Mouse (Mus musculus) hindbrain, postnatal 0 days (tissue): ENCODE data around the gene Iqgap2. TPM values are rescaled to one million over a fixed set of nuclear protein-coding genes. Genes with fewer than 3 reads are reported as not detected.

Experiments
- ATAC-seq: fragments of 200-750 bp; cut with Nextera tagmentation; 2 replicates; pipeline ENCODE4 v1.8.0; 2017; ENCODE audit warnings: mild to moderate bottlenecking, moderate TSS enrichment, moderate library complexity
- DNase-seq: peaks from one replicate; pipeline ENCODE4 v3.0.0-alpha.2; 2015; ENCODE audit warnings: low spot score
- H3K27ac ChIP-seq: fragments of 300-500 bp; sonication (generic); 2 replicates; pipeline ENCODE4 v1.5.1; 2014; ENCODE audit warnings: mild to moderate bottlenecking
- H3K27me3 ChIP-seq: fragments of 300-500 bp; sonication (generic); 2 replicates; pipeline ENCODE4 v1.6.1; 2014; ENCODE audit warnings: low read length, mixed read lengths; ENCODE audit not compliant: insufficient read depth
- H3K36me3 ChIP-seq: fragments of 300-500 bp; sonication (generic); 2 replicates; pipeline ENCODE4 v1.6.1; 2014; ENCODE audit warnings: low read length, mixed read lengths; ENCODE audit not compliant: insufficient read depth
- H3K4me1 ChIP-seq: fragments of 300-500 bp; sonication (generic); 2 replicates; pipeline ENCODE4 v1.6.1; 2014; ENCODE audit warnings: antibody characterized with exemption, low read length, mixed read lengths; ENCODE audit not compliant: insufficient read depth
- H3K4me2 ChIP-seq: fragments of 300-500 bp; sonication (generic); 2 replicates; pipeline ENCODE4 v1.6.1; 2014; ENCODE audit warnings: low read depth, mild to moderate bottlenecking, low read length, moderate library complexity, mixed read lengths
- H3K4me3 ChIP-seq: fragments of 300-500 bp; sonication (generic); 2 replicates; pipeline ENCODE4 v1.5.1; 2014; ENCODE audit warnings: low read length
- H3K9ac ChIP-seq: fragments of 300-500 bp; sonication (generic); replicated peaks from 2 replicates; pipeline ENCODE4 v1.6.1; 2014; ENCODE audit warnings: mild to moderate bottlenecking, low read length, moderate library complexity, mixed read lengths
- H3K9me3 ChIP-seq: fragments of 300-500 bp; sonication (generic); 2 replicates; pipeline ENCODE4 v1.6.1; 2016; ENCODE audit warnings: low read length, mixed read lengths
- CTCF ChIP-seq: IDR thresholded peaks from 2 replicates; pipeline ENCODE4 v1.5.1; 2016; ENCODE audit warnings: antibody characterized with exemption, control low read depth, low read depth
- WGBS: fragments of 180-500 bp; shearing (Covaris S2); extraction: QIAGEN DNeasy Blood & Tissue Kit; methylation state at CpG from one replicate; pipeline ENCODE4 v1.1.7; 2014; 5-methylcytosine and 5-hydroxymethylcytosine counted together
- polyA plus RNA-seq: library from polyadenylated mRNA; unstranded; fragments of >200 nt; fragmentation: Nextera tagmentation; extraction: Ambion mirVana; gene quantifications from 2 replicates; pipeline ENCODE4 v1.2.1, GENCODE M21; 2015
- total RNA-seq: library from RNA; depleted of rRNA; stranded (reverse); fragments of >200 nt; gene quantifications from 2 replicates; pipeline ENCODE4 v1.2.3, GENCODE M21; 2014

The Iqgap2 gene
- total and polyA plus RNA-seq, 2 experiments from 2014 or later, result 2.9 to 3.1 TPM

DNA sequence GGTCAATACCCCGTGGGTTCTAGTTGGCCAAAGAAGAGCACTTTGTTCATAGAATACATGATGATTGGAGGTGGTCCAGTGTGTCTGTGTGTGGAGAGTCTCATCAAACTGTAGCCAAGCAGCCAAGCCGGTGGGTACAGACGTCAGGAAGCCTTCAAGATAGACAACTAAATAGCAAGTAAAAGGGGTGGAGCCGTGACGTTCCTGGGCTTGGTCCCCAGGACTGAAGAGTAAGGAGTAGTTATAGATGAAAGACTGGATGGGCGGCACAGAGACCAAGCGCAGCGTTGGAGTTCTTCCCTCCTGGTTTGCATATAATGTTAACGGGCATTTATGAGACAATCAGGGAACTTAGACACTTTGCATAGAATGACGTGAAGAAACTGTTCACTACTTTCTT, 279.5 kb downstream of the Iqgap2 start:
- no peak for TF ChIP-seq CTCF
- DNase-seq (no peak), ATAC-seq (no peak)
- Histone ChIP-seq H3K4me1 (0 out of 2 replicates have a peak, but pooled peaks cover 3% of the 10 kb centered on the region), H3K36me3 (no peaks in the 10 kb centered on the region), H3K27ac (no peak overlapping the region), H3K27me3 (no peaks in the 10 kb centered on the region), H3K4me2 (no peak overlapping the region), H3K9me3 (no peaks in the 10 kb centered on the region), H3K4me3 (no peak overlapping the region), H3K9ac (no peak overlapping the region)
- WGBS, result 83% methylated on average over 10 of the region's 10 CpGs

DNA sequence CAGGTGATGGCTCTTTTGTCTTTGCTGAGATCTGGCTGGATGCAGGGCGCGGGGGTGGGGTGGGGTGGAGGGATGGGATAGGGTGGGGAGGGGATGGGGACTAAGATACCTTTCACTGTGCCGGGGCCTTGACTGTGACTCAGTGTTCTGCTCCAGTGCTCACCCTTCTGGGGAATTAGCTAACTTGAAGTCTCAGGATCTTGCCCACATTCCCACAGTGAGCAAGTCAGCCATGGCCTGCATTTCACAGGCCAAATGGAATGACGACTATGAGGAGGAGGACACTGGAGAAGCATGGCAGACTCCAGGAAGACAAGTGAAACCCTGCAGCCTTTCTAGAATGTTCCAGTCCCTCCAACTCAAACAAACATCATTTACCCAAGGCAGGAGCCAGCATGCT, 280.0 kb downstream of the Iqgap2 start:
- Histone ChIP-seq H3K4me3 (no peak overlapping the region), H3K36me3 (no peaks in the 10 kb centered on the region), H3K9me3 (no peaks in the 10 kb centered on the region), H3K27ac (no peak overlapping the region), H3K4me2 (no peak overlapping the region), H3K27me3 (no peaks in the 10 kb centered on the region), H3K4me1 (0 out of 2 replicates have a peak, but pooled peaks cover 3% of the 10 kb centered on the region), H3K9ac (no peak overlapping the region)
- TF ChIP-seq CTCF, result no peak
- ATAC-seq (no peak), DNase-seq (no peak)
- WGBS, result 83% methylated on average over 4 of the region's 4 CpGs

DNA sequence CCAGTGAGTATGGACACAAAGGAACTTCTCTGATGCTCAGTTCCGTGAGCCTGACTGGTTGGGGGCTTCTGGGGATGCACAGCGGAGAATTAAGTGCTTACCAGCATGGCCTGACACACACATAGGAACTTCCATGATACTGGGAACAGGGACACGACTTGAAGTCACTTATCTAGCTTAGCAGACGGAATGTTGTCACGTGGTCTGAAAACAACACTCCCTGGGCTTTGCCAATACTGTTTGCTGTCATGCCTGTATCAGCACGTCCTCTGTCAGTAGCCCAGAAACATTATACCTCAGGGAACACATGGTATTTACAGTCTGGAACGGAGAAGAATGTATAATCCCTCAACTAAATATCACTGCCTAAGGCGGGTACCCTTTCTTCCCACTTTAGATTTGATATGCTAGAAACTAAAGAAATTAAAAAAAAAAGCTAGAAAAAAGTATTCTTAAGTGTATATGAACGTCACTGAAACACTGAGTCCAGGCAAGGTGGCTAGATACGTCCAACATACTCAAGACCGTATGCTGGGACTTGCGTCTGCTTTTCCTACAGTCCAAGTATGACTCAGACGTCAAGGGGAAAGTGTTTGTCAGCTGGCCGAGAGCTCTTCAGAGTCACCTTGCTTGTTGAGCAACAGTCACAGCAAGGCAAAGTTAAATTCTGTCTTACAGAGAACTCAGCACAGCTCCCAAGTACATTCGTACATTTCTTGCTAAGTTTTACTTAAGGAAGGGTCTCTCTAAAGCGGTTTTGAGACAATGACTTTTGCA, 280.7 kb downstream of the Iqgap2 start:
- Histone ChIP-seq H3K9me3 (no peaks in the 10 kb centered on the region), H3K36me3 (no peaks in the 10 kb centered on the region), H3K4me1 (no peaks in the 10 kb centered on the region), H3K27ac (no peak overlapping the region), H3K4me2 (no peak overlapping the region), H3K27me3 (no peaks in the 10 kb centered on the region), H3K4me3 (no peak overlapping the region), H3K9ac (no peak overlapping the region)
- no peak for TF ChIP-seq CTCF
- WGBS, result 84% methylated on average over 16 of the region's 16 CpGs
- no peak for DNase-seq
- ATAC-seq, result no peak

DNA sequence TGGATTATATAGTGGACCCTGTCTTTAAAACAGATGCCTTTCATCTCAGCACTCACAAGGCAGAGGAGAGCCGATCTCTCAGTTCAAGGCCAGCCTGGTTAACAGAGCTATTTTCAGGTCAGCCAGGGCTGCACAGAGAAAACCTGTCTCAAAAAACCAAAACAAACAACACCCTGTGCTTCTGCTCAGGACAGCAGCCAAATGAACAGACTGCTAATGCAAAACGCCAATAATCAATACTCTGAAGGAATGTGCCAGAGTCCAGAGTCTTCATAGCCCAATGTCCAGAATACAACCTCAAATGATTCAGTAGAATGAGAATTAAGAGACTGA, 282.7 kb downstream of the Iqgap2 start:
- Histone ChIP-seq H3K4me1 (no peaks in the 10 kb centered on the region), H3K27me3 (no peaks in the 10 kb centered on the region), H3K9ac (no peak overlapping the region), H3K36me3 (peaks cover 6% of the 10 kb centered on the region), H3K4me2 (no peak overlapping the region), H3K9me3 (no peaks in the 10 kb centered on the region), H3K27ac (no peak overlapping the region), H3K4me3 (no peak overlapping the region)
- DNase-seq (no peak), ATAC-seq (no peak)
- 84% methylated on average over 2 of the region's 2 CpGs for WGBS
- no peak for TF ChIP-seq CTCF

DNA sequence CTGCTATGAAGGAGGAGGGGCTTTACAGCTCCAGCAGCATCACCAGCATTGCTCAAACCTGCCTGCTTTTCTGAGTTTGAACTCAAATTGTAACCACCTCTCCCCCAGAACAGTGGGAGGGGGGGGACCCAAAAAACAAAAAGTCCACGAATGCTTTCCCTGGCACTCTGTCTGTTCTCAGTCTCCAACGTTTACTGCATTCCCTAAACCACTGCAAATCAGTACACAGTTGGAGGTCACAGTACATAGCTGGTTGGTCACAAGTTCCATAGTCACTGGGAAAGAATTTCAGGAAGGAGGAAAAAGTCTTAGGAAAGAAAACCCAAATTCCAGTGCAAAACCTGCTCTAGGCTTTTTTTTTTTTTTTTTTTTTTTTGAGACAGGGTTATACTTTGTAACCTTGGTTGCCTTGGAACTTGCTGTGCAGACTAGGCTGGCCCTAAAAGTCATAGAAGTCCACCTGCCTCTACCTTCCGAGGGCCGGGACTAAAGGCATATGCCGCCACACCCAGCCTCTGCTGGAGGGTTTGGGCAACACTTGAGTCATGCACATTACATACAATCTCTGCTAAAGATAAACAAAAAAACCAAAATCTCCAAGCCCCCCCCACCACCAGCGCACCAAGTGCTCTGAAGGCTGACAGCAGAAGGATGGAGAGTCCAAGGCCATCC, 283.2 kb downstream of the Iqgap2 start:
- DNase-seq (no peak), ATAC-seq (no peak)
- Histone ChIP-seq H3K4me1 (no peaks in the 10 kb centered on the region), H3K36me3 (peaks cover 11% of the 10 kb centered on the region), H3K9me3 (no peaks in the 10 kb centered on the region), H3K4me2 (no peak overlapping the region), H3K27ac (no peak overlapping the region), H3K27me3 (no peaks in the 10 kb centered on the region), H3K4me3 (no peak overlapping the region), H3K9ac (no peak overlapping the region)
- no peak for TF ChIP-seq CTCF
- WGBS, result 89% methylated on average over 6 of the region's 6 CpGs

DNA sequence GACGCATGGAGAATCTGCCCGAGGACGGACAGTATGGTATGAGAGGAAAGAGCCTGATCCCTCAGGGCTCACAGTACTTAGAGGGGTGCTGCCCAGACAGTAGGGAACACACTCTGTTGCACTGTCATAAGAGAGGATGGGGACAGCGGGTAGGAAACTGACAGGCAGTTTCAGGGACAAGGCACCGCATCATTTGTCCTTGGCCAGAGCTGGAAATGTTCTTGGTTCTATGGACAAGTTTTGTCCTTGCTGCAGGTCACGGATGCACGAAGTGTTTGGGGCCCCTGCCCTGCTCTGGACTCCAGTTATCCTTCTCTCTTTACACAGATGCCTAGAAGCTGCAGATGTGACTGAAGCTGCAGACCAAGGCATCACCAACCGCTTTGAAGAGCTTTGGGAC, 284.7 kb downstream of the Iqgap2 start:
- H3K4me1 ChIP-seq, result no peaks in the 10 kb centered on the region
- WGBS, result 96% methylated on average over 8 of the region's 8 CpGs
- no peaks in the 10 kb centered on the region for H3K9me3 ChIP-seq
- H3K27me3 ChIP-seq, result no peaks in the 10 kb centered on the region
- ATAC-seq, result no peak
- no peak for TF ChIP-seq CTCF
- H3K4me3 ChIP-seq, result no peak overlapping the region
- no peak overlapping the region for H3K27ac ChIP-seq
- peaks cover 12% of the 10 kb centered on the region for H3K36me3 ChIP-seq
- no peak for DNase-seq
- H3K4me2 ChIP-seq, result no peak overlapping the region
- H3K9ac ChIP-seq, result no peak overlapping the region

DNA sequence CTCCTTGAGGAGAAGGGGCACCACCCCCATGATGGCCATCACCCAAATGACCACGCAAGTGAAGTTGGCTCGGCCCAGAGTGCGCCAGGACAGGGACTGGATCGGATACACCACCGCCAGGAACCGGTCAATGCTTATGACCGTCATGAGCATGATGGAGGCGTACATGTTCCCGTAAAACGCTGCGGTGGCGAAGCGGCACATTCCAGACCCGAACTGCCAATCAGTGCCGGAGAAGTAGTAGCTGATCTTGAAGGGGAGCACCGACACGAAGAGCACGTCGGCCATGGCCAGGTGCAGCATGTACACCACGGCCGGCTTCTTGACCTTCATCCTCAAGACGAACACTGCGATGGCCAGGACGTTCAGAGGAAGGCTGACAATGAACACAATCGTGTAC, 287.4 kb downstream of the Iqgap2 start:
- no peaks in the 10 kb centered on the region for H3K4me1 ChIP-seq
- H3K9ac ChIP-seq, result no peak overlapping the region
- H3K4me3 ChIP-seq, result no peak overlapping the region
- peaks cover 12% of the 10 kb centered on the region for H3K36me3 ChIP-seq
- H3K4me2 ChIP-seq, result no peak overlapping the region
- WGBS, result 98% methylated on average over 25 of the region's 25 CpGs
- DNase-seq, result no peak
- H3K27me3 ChIP-seq, result no peaks in the 10 kb centered on the region
- no peak overlapping the region for H3K27ac ChIP-seq
- ATAC-seq, result no peak
- no peak for TF ChIP-seq CTCF
- no peaks in the 10 kb centered on the region for H3K9me3 ChIP-seq
